Mouse (Mus musculus): ENCODE results near the gene Actr10. TPM values are rescaled to one million over a fixed set of nuclear protein-coding genes. Genes with fewer than 3 reads are reported as not detected.

Gene Actr10
- polyA plus RNA-seq, 1 experiment = 112 TPM

DNA sequence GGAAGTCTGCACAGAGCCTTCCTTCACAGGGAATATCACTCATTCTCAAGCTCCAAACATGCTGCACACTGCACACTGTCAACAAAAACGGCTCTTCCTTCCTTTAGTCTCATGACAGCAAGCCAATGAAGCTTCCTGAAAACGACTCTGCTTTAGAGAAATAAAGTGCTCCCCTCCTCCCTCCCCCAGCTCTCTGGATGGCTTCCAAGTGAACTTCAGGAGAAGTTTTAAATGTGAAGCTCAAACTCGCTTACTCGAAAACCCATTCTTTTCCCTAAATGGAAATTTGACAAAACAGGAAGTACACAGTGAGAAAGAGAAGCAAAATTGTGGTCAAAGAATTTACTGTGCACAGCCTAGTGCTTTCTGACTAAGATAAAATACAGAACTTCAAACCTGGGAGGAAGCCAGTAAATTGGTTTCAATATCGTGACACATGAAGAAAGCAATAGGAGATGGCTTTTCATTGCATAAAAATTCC is 61.8 kb downstream of the Actr10 start:
- TF ChIP-seq POLR2A (IDR thresholded peaks at IDR 0.05; ENCODE audit: borderline replicate concordance, extremely low read depth, insufficient read depth, insufficient read length, poor library complexity, severe bottlenecking) (no peak), CTCF (IDR thresholded peaks at IDR 0.05; ENCODE audit: borderline replicate concordance, extremely low read depth, insufficient read depth, insufficient read length) (no peak)
- peak; percentile 43 for DNase-seq (ENCODE audit: low read depth)

DNA sequence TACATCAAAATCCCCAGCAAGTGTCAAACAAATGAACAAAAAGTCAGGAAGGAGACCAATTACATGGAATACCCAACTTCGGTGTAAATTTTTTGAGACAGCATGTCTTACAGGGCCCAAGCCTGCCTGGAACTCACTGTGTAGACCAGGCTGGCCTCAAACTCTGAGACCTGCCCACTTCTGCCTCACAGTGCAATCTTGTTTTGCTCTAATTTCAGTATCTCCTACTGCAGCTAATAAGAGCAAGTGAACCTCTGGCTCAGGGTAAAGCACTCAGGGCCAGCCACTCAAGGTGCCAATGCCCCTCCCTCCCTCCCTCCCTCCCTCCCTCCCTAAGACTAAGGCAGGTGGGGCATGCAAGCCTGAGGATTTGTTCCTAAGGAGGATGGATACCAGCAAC is 62.7 kb downstream of the Actr10 start:
- DNase-seq (ENCODE audit: low read depth) = no peak
- TF ChIP-seq POLR2A (IDR thresholded peaks at IDR 0.05; ENCODE audit: borderline replicate concordance, extremely low read depth, insufficient read depth, insufficient read length, poor library complexity, severe bottlenecking) (no peak), CTCF (IDR thresholded peaks at IDR 0.05; ENCODE audit: borderline replicate concordance, extremely low read depth, insufficient read depth, insufficient read length) (no peak)

DNA sequence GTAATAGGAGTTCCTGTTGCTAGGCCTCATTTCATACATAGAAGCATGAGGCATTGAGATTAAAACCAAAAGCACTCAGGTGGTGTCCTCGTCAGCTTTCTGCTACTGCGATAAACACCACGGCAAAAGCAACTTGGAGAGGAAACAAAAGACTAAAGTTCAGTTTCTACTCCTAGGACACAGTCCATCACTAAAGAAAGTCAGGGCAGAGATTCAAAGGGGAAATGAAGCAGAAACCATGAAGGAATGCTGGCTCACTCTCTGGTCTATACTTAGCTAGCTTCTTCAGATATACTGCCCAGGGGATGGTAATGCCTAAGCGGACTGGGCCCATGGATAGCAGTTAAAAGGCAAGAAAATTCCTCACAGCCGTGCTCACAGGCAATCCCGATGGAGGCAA is 63.8 kb downstream of the Actr10 start:
- no peak for DNase-seq (ENCODE audit: low read depth)

DNA sequence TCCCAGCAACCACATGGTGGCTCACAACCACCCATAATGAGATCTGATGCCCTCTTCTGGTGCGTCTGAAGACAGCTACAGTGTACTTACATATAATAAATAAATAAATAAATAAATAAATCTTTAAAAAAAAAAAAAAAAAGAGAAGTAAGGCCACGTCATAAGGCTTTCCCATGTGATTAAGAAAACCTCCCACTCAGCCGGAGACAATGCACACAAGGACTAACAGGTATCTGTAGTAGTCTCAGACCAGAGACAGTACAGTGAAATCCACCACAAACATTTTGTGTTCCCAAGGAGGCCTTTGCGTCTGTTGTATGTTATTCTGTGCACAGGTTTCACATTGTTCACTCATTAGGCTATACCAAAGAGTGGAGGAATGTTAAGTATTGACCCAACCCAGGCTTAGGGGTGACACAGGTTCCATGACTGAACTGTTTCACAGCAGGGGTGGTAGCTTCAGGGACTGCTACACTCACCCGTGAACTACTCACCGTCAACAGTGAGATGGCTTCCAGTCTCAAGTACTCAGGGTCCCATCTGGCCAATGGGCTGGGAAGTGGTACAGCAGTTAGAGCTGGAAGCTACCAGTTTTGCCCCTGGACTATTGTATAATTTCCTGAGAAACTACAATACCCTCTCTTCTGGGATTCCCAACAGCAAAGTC is 66.2 kb downstream of the Actr10 start:
- TF ChIP-seq CTCF (IDR thresholded peaks at IDR 0.05; ENCODE audit: borderline replicate concordance, extremely low read depth, insufficient read depth, insufficient read length) (no peak), POLR2A (IDR thresholded peaks at IDR 0.05; ENCODE audit: borderline replicate concordance, extremely low read depth, insufficient read depth, insufficient read length, poor library complexity, severe bottlenecking) (no peak)
- DNase-seq (ENCODE audit: low read depth) = no peak

More for the DNA sequence above, 63.8 kb downstream of the Actr10 start:
- TF ChIP-seq CTCF (IDR thresholded peaks at IDR 0.05; ENCODE audit: borderline replicate concordance, extremely low read depth, insufficient read depth, insufficient read length) (no peak), POLR2A (IDR thresholded peaks at IDR 0.05; ENCODE audit: borderline replicate concordance, extremely low read depth, insufficient read depth, insufficient read length, poor library complexity, severe bottlenecking) (no peak)

DNA sequence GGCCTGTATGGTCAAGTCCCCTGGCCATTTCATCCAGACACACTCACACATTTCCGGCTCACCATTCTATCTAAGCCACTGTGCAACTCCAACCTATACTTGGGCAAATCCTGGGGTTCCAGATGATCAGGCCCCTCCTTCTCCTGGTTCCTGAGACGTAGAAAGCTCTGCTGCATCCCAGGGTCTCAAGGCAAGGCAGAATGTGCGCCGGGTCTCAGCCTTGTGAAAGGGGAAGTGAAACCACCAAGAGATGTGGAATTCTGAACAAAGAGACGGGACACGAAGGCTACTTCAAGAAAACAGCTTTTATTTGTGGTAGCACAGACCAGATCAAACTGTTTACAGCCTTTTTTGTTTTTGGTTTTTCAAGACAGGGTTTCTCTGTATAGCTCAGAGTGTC is 68.5 kb downstream of the Actr10 start:
- no peak for DNase-seq (ENCODE audit: low read depth)
- TF ChIP-seq CTCF (IDR thresholded peaks at IDR 0.05; ENCODE audit: borderline replicate concordance, extremely low read depth, insufficient read depth, insufficient read length) (no peak), POLR2A (IDR thresholded peaks at IDR 0.05; ENCODE audit: borderline replicate concordance, extremely low read depth, insufficient read depth, insufficient read length, poor library complexity, severe bottlenecking) (no peak)

DNA sequence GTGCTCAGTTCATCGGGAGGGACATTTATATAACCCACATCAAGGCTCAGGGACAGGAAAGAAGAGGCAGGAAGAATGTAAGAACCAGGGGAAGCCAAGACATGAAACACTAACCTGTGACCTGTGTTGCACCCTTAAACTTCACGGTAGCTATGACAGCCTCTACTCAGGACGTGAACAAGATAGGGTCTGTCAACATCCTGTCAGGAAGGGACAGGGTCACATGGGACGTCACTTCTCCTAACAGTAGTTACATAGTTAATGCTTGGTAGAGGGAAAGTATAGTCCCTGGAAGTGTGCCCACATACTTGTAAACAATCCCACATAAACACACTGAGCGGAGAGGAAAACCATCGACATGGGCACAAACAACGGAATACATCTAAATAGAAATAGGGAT is 69.2 kb downstream of the Actr10 start:
- no peak for DNase-seq (ENCODE audit: low read depth)
- no peak for TF ChIP-seq POLR2A (IDR thresholded peaks at IDR 0.05; ENCODE audit: borderline replicate concordance, extremely low read depth, insufficient read depth, insufficient read length, poor library complexity, severe bottlenecking)
- TF ChIP-seq CTCF (IDR thresholded peaks at IDR 0.05; ENCODE audit: borderline replicate concordance, extremely low read depth, insufficient read depth, insufficient read length) = no peak

DNA sequence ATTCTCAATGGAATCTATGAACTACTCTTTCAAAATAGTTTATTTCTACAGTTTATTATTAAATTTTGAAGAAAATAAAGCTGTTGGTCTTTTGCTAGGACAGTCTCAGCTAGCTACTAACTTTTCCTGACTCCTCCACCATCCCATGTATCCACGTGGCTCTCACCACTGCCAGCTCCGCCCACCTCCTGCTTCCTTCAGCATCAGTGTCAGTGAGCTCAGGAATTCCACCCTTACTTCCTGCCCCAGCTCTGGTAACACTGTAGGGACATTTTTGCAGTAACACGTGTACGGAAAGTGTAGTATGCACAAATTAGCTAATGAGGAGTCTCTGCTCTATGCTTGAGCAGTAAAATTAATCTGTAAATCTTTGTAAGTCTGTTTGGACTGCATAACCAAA is 72.1 kb downstream of the Actr10 start:
- TF ChIP-seq CTCF (IDR thresholded peaks at IDR 0.05; ENCODE audit: borderline replicate concordance, extremely low read depth, insufficient read depth, insufficient read length) = no peak
- no peak for DNase-seq (ENCODE audit: low read depth)

Other genes with a start within 250 kb of the Actr10 start
- 10.6 and 13.2 TPM in 2 replicates for gene Frmd6, start 112.3 kb upstream of the Actr10 start, polyA plus RNA-seq (2012; rRNA removed)
- gene Psma3, start 36.8 kb downstream of the Actr10 start, polyA plus RNA-seq (2012; rRNA removed) = 222 and 249 TPM in 2 replicates
- gene Arid4a, start 78.1 kb downstream of the Actr10 start, polyA plus RNA-seq (2012; rRNA removed) = 8.8 and 13.4 TPM in 2 replicates
- gene Tomm20l, start 173.6 kb downstream of the Actr10 start, polyA plus RNA-seq (2012; rRNA removed) = not detected in 2 replicates
- 47.1 and 53.3 TPM in 2 replicates for gene Timm9, start 198.8 kb downstream of the Actr10 start, polyA plus RNA-seq (2012; rRNA removed)
- gene 2700049A03Rik, start 199.0 kb downstream of the Actr10 start, polyA plus RNA-seq (2012; rRNA removed) = 11.6 and 13.0 TPM in 2 replicates

Measured in brain, embryonic 14.5 days (tissue).